ENCODE assay signal across 15 mouse cellular contexts in the genomic region with DNA sequence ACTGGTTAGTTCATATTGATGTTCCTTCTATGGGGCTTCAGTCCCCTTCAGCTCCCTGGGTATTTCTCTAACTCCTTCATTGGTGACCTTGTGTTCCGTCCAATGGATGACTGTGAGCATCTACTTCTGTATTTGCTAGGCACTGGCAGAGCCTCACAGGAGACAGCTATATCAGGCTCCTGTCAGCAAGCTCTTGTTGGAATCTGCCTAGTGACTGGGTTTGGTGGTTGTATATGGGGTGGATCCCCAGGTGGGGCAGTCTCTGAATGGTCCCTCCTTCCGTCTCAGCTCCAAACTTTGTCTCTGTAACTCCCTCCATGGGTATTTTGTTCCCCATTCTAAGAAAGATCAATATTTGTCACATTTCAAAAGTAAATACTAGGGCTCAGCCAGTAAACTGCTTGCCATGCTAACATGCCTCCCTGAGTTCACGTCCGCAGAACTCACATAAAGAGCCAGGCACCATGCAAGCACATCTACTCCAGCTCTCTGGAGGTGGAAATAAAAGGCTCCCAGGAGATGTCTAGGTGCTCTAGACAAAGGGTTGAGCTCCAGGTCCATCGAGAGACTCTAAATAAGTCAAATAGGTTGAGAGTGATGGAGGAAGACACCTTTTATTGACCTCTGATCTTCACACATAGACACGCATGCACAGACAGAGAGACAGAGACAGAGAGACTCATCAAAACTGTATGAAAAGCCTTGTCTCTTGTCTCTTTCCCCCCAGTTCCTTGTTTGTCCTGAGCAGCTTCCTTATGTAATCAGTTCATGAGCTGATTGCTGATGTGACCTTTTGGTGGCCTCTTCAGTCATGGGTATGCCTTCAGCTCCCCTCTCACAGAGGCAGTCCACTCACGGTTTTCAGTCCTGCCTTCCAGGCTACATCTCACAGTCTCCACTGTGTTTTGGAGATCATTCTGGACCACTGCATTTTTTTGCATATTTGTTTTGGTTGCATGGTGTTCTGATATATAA.
"Had no signal": no experiment of that assay in that cellular context is flagged by ENCODE, and none has a peak within 500 bp of the region (broad histone marks: within the 10 kb centered on the region; RNA-seq: fewer than 3 reads in every experiment).

No protein-coding gene starts in this region.

- H3K4me3 ChIP-seq: kidney, embryonic 15.5 days; left cerebral cortex, adult 2 months; megakaryocyte, embryonic 14.5 days; midbrain, embryonic 10.5 days; midbrain, embryonic 13.5 days had no signal

- H3K9ac ChIP-seq: kidney, embryonic 15.5 days; liver, embryonic 14.5 days; midbrain, embryonic 13.5 days had no signal

- H3K4me1 ChIP-seq: kidney, embryonic 15.5 days; midbrain, embryonic 10.5 days; midbrain, embryonic 13.5 days had no signal

- H3K36me3 ChIP-seq: kidney, embryonic 15.5 days; midbrain, embryonic 10.5 days; midbrain, embryonic 13.5 days had no signal

- H3K27ac ChIP-seq: kidney, embryonic 15.5 days; left cerebral cortex, adult 2 months; liver, embryonic 14.5 days; midbrain, embryonic 10.5 days; midbrain, embryonic 13.5 days had no signal

- H3K27me3 ChIP-seq: kidney, embryonic 15.5 days; megakaryocyte, embryonic 14.5 days; midbrain, embryonic 13.5 days had no signal

- DNase-seq: kidney, adult 11 months; kidney, adult 8-10 months; kidney, postnatal 10 days; kidney, postnatal 36 days; layer of hippocampus, postnatal 36 days; lung, adult 2 months; lung, postnatal 14 days; thymus, adult 18-20 months; thymus, postnatal 36 days had no signal
